Mouse (Mus musculus) forebrain, embryonic 12.5 days (tissue): ENCODE measurements around the gene Gm21976. TPM values are rescaled to one million over a fixed set of nuclear protein-coding genes. Genes with fewer than 3 reads are reported as not detected.
A peak's percentile ranks its signal among the peaks of the same experiment; 100 is the strongest.

ENCODE experiments used
- ATAC-seq: fragments of 200-750 bp; cut with Nextera tagmentation; 2 replicates; pipeline ENCODE4 v1.8.0; 2017; ENCODE audit warnings: moderate TSS enrichment; ENCODE audit not compliant: low FRiP score
- H3K27ac ChIP-seq: fragments of 300-500 bp; sonication (generic); 2 replicates; pipeline ENCODE4 v1.5.1; 2016; ENCODE audit warnings: mild to moderate bottlenecking
- H3K27me3 ChIP-seq: fragments of 300-500 bp; sonication (generic); 2 replicates; pipeline ENCODE4 v1.6.1; 2016; ENCODE audit warnings: mild to moderate bottlenecking
- H3K36me3 ChIP-seq: fragments of 300-500 bp; sonication (generic); replicated peaks from 2 replicates; pipeline ENCODE4 v1.6.1; 2016; ENCODE audit warnings: mild to moderate bottlenecking
- H3K4me1 ChIP-seq: fragments of 300-500 bp; sonication (generic); 2 replicates; pipeline ENCODE4 v1.6.1; 2016
- H3K4me2 ChIP-seq: fragments of 300-500 bp; sonication (generic); 2 replicates; pipeline ENCODE4 v1.6.1; 2016; ENCODE audit warnings: mild to moderate bottlenecking, moderate library complexity
- H3K4me3 ChIP-seq: fragments of 300-500 bp; sonication (generic); replicated peaks from 2 replicates; pipeline ENCODE4 v1.5.1; 2016; ENCODE audit warnings: mild to moderate bottlenecking
- H3K9ac ChIP-seq: fragments of 300-500 bp; sonication (generic); 2 replicates; pipeline ENCODE4 v1.6.1; 2016; ENCODE audit warnings: mild to moderate bottlenecking
- H3K9me3 ChIP-seq: fragments of 300-500 bp; sonication (generic); 2 replicates; pipeline ENCODE4 v1.6.1; 2016
- WGBS: fragments of 180-500 bp; shearing (Covaris S2); methylation state at CpG from one replicate; pipeline ENCODE4 v1.1.7; 2016; 5-methylcytosine and 5-hydroxymethylcytosine counted together
- polyA plus RNA-seq: library from polyadenylated mRNA; unstranded; fragments of >200 nt; fragmentation: Nextera tagmentation; extraction: Ambion mirVana; gene quantifications from 2 replicates; pipeline ENCODE4 v1.2.1, GENCODE M21; 2016

Gene Gm21976
- polyA plus RNA-seq, 1 experiment from 2014 or later: not detected

DNA sequence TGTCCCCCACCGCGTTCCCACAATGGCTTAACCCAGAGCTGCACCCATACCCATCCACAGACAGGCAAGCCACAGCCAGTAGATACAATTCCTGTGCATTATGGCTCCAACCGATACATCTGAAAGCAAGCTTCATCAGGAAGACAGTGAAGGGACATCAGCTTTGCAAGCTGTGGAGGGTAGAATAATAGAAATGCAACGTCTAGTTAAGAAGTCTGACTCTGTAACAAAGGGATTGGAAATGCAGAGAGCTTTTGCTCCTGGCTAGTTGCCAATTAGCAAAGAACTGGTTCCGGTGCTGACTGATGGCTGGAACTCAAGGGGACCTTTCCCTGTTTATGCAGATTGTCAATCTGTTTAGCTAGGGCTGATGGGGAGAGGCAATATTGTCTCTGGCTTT, 26.7 kb downstream of the Gm21976 start:
- no peak overlapping the region for H3K9ac ChIP-seq

DNA sequence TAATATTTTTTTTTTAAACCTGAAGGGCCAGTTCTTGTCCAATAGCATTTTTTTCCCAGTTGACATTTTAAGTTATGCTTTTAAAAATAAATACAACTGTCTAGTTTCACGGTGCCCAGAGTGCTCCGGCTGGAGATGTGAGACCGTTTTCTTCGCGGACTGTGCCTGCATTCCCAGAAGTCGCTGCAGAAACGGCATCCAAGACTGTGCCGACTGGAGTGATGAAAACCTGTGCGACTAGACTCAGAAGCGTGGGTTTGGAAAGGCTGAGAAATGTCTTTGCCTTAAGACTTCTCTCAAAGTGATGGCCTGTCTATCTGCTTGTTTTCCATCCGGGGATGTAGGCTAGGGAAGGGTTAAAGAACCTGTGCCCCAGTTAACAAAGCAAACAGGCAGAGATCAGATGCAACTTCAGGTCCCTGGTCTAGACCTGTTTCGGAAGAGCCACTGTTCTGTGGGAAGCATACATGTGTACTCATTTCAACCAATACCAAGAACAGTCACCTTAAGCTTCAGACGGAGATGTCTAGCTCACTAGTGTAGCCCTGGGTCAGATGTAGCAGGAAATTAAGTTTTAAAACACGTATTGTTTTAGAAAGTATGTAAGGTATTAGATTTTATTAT, 27.3 kb downstream of the Gm21976 start:
- H3K4me2 ChIP-seq: no peak overlapping the region
- peaks cover 40% of the 10 kb centered on the region for H3K36me3 ChIP-seq
- ATAC-seq: no peak
- H3K27ac ChIP-seq: no peak overlapping the region
- no peaks in the 10 kb centered on the region for H3K27me3 ChIP-seq
- H3K9me3 ChIP-seq: no peaks in the 10 kb centered on the region
- WGBS: 66% methylated on average over 14 of the region's 14 CpGs
- H3K4me3 ChIP-seq: no peak overlapping the region
- H3K9ac ChIP-seq: no peak overlapping the region
- H3K4me1 ChIP-seq: peaks cover 9% of the 10 kb centered on the region; the same call in 1 of the 2 replicates

More for the DNA sequence above, 26.7 kb downstream of the Gm21976 start:
- whole genome bisulfite sequencing: 38% methylated on average over 5 of the region's 5 CpGs
- no peaks in the 10 kb centered on the region for H3K27me3 ChIP-seq
- peaks cover 34% of the 10 kb centered on the region for H3K36me3 ChIP-seq
- H3K9me3 ChIP-seq: no peaks in the 10 kb centered on the region
- no peak for ATAC-seq
- H3K27ac ChIP-seq: 0 out of 2 replicates have a peak overlapping the region, but pooled peaks have one; percentile 31
- no peak overlapping the region for H3K4me3 ChIP-seq
- peaks cover 9% of the 10 kb centered on the region; the same call in 1 of the 2 replicates for H3K4me1 ChIP-seq
- H3K4me2 ChIP-seq: no peak overlapping the region

DNA sequence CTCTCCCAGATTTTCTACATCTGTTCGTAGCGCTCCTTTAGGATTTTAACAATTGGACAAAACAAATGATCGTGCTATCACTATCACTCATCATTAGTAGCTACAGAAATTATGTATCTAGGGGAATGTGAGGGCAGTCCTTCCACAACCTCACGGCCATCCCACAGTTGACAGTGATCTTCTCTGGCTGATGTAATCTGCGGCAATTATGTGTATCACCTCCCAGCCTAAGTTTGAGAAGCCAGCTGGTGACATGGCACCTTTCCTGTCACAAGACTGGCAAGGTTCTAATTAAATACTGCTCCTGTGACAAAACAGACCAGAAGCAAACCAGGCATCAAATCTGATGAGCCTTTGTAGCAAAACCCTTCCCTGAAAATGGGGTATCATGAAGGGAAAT, 28.3 kb downstream of the Gm21976 start:
- 85% methylated on average over 5 of the region's 5 CpGs for WGBS
- Histone ChIP-seq H3K27me3 (no peaks in the 10 kb centered on the region), H3K9ac (no peak overlapping the region), H3K9me3 (no peaks in the 10 kb centered on the region), H3K4me3 (no peak overlapping the region), H3K4me2 (no peak overlapping the region), H3K4me1 (peaks cover 9% of the 10 kb centered on the region; the same call in 1 of the 2 replicates), H3K27ac (no peak overlapping the region), H3K36me3 (peaks cover 48% of the 10 kb centered on the region)
- no peak for ATAC-seq

DNA sequence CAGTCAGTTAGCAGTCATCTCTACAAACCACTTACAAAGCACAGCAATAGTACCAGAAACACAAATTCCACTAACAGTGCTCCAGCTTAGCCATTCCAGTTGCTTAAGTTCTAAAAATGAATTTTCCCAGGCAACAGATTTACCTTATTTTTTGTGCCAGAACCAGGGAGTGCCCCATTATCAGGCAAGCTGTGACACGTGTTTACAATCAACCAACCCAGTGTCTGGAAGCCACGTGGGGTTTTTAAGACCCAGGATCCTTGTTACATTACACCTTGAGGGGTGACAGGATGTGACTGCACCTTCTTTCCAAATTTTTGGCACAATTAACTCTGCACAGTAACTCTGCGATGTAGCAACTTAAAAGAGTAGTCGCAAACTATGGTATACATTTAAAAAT, 29.0 kb downstream of the Gm21976 start:
- Histone ChIP-seq H3K27me3 (no peaks in the 10 kb centered on the region), H3K4me3 (no peak overlapping the region), H3K4me1 (peaks cover 9% of the 10 kb centered on the region; the same call in 1 of the 2 replicates), H3K9me3 (no peaks in the 10 kb centered on the region), H3K36me3 (peaks cover 56% of the 10 kb centered on the region), H3K27ac (no peak overlapping the region), H3K9ac (no peak overlapping the region), H3K4me2 (no peak overlapping the region)
- 86% methylated on average over 4 of the region's 4 CpGs for WGBS
- no peak for ATAC-seq

DNA sequence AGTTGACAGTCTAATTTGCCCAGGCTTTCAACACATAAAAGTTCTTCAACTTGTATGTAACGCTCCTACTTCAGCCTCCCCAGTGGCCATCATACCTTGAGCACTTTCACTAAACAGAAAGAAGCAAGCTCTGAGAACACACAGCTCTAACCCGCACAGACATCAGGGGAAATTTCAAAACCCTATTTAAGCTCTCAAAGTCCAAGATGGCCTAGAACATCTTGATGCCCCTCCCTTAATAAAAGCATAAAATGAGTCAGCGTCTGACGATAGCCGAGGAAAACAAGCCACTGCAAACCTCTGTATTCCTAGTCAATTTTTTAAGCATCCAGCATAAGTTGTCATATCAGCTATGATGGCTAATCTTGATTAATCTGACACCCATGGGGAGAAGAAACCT, 31.9 kb downstream of the Gm21976 start:
- no peak overlapping the region for H3K4me3 ChIP-seq
- H3K36me3 ChIP-seq: peaks cover 61% of the 10 kb centered on the region
- WGBS: 96% methylated on average over 5 of the region's 5 CpGs
- H3K9me3 ChIP-seq: no peaks in the 10 kb centered on the region
- H3K27me3 ChIP-seq: no peaks in the 10 kb centered on the region
- ATAC-seq: no peak
- H3K4me2 ChIP-seq: no peak overlapping the region
- H3K9ac ChIP-seq: no peak overlapping the region
- no peak overlapping the region for H3K27ac ChIP-seq
- peaks cover 17% of the 10 kb centered on the region for H3K4me1 ChIP-seq

DNA sequence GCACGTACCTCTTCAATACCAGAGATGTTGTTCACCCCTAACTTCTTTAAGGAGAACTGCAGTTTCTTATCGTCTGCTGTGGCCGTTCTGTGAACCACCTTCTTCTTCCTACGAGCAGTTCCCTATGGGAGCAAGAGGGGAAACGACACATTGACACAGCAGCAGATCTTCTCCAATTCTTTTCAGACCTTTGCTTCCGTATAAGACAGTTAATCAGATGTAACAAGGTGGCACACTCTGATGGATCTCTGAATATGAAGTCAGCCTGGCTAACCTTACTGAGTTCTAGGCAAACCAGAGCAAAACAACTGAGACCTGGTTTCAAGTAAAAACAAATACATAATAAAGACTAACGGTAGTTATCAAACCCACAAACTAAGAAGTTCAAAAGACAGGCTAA, 33.9 kb downstream of the Gm21976 start:
- Histone ChIP-seq H3K4me3 (no peak overlapping the region), H3K4me2 (no peak overlapping the region), H3K36me3 (peaks cover 52% of the 10 kb centered on the region), H3K27me3 (no peaks in the 10 kb centered on the region), H3K9me3 (no peaks in the 10 kb centered on the region), H3K27ac (no peak overlapping the region), H3K4me1 (peaks cover 16% of the 10 kb centered on the region), H3K9ac (no peak overlapping the region)
- 85% methylated on average over 7 of the region's 7 CpGs for WGBS
- ATAC-seq: no peak

DNA sequence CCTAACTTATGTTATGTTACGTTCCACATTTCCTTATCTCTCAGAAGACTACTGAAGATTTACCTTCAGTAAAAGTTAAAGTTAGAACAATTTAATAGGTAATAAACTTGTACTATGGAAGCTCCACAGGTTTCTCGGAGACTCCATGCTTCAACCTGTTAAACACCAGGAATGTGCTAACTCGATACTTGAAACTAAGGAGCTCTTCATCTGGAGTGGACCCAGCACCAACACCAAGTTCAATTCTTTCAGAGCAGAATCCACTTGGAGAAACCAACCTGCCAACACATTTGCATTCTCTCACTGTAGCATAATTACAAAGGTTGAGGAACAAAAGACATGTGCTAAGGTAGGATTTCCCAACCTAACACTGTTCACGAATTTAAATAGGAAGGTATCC, 35.4 kb downstream of the Gm21976 start:
- ATAC-seq: no peak
- H3K9me3 ChIP-seq: no peaks in the 10 kb centered on the region
- peak overlapping the region; percentile 71 for H3K4me2 ChIP-seq
- no peak overlapping the region for H3K27ac ChIP-seq
- peaks cover 40% of the 10 kb centered on the region for H3K36me3 ChIP-seq
- WGBS: 79% methylated on average over 4 of the region's 4 CpGs
- peaks cover 16% of the 10 kb centered on the region for H3K4me1 ChIP-seq
- no peak overlapping the region for H3K9ac ChIP-seq
- peak overlapping the region; percentile 100; the same call in 1 of the 2 replicates for H3K4me3 ChIP-seq
- H3K27me3 ChIP-seq: no peaks in the 10 kb centered on the region

DNA sequence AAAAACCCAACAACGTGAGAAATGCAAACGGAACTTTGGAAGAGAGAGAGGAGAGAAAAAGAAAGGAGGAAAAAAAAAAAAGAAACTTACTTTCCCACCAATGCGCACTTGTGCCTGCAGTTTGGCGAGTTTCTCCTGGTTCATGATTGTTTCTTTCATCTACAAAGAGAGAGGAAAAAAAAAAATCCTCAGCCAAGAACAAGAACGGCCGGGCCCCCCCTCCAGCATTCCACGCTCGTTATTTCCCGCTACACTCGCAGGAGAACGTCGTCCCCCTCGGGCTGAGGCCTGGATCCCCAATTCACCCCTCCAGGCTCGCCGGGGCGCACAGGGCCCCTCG, 36.4 kb downstream of the Gm21976 start:
- Histone ChIP-seq H3K9ac (peak overlapping the region; percentile 99), H3K9me3 (no peaks in the 10 kb centered on the region), H3K4me1 (peaks cover 16% of the 10 kb centered on the region), H3K27me3 (no peaks in the 10 kb centered on the region), H3K36me3 (peaks cover 30% of the 10 kb centered on the region), H3K4me2 (peak overlapping the region; percentile 71), H3K27ac (peak overlapping the region; percentile 93), H3K4me3 (peak overlapping the region; percentile 100)
- WGBS: under 1% methylated on average over 17 of the region's 17 CpGs
- ATAC-seq: no peak

DNA sequence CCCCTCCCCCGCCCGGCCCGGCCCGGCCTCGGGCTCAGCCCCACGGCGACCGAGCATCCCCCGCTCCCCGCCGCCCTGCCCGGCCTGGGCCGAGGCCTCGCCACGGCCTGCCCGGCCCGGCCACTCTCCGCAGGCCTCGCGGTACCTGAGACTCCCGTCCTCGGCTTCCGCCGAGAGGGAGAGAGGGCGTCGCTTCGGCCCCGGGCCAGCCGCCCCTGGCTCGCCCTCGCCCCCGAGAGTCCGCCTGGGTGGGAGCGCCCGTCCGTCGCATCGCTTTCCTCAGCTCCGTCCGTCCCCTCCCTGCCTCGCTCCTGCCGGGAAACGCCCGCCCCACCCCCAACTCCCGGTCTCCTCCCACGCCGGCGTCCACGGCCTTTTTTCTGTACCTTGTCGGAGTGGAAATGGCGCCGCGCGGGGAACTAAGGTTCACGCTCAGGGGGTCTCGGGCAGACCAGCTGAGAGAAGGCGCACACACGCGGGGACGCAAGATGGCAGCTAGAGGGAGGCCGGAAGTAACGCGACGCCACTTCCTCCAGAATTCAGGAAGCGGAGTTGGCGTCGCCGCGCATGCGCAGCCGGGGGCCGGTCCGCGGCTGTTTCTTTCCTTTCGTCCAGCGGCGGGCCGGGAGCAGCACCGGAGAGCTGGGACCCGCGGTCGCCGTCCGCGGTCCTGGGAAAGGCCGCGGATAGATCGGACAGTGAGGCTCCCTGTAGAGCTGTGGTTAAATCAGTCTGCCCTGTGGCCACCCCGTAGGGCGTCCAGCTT, 37.0 kb downstream of the Gm21976 start, which contains the start of gene Btf3:
Btf3 (minus strand) TSS at position 527 of the 766 bp plus-strand sequence.
- under 1% methylated on average over 71 of the region's 90 CpGs for WGBS
- no peaks in the 10 kb centered on the region for H3K27me3 ChIP-seq
- H3K27ac ChIP-seq: peak within 1 kb of the TSS; percentile 93
- peaks cover 16% of the 10 kb centered on the region for H3K4me1 ChIP-seq
- peak within 1 kb of the TSS; percentile 71 for H3K4me2 ChIP-seq
- peak; percentile 93 for ATAC-seq
- no peaks in the 10 kb centered on the region for H3K9me3 ChIP-seq
- H3K36me3 ChIP-seq: peaks cover 25% of the 10 kb centered on the region
- H3K4me3 ChIP-seq: peak within 1 kb of the TSS; percentile 100
- H3K9ac ChIP-seq: peak within 1 kb of the TSS; percentile 99

DNA sequence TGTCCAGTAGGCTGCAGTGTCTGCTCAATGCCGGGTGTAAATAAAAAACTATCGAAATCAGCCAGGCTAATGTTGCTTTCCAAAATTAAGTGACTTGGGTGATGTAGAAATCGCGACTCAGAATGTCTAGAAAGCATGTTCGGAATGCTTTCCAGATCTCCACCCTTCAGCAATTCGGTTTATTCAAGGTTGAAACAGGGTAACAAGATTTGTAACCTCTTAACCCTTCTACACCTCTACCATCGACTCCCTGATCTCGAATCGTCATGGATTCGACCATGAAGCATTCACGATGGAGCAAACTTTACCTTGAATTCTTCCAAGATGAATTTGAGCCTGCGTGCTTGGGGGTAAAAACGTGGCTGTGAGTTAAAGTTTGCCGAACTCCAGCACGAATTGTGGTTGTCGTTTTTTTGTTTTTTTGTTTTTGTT, 37.6 kb downstream of the Gm21976 start:
- 2% methylated on average over 16 of the region's 16 CpGs for WGBS
- no peaks in the 10 kb centered on the region for H3K9me3 ChIP-seq
- peak overlapping the region; percentile 100 for H3K4me3 ChIP-seq
- H3K36me3 ChIP-seq: peaks cover 19% of the 10 kb centered on the region
- H3K4me2 ChIP-seq: peak overlapping the region; percentile 71
- H3K4me1 ChIP-seq: peaks cover 16% of the 10 kb centered on the region
- peak overlapping the region; percentile 99 for H3K9ac ChIP-seq
- peak overlapping the region; percentile 93 for H3K27ac ChIP-seq
- no peaks in the 10 kb centered on the region for H3K27me3 ChIP-seq
- ATAC-seq: peak; percentile 43; the same call in 1 of the 2 replicates

DNA sequence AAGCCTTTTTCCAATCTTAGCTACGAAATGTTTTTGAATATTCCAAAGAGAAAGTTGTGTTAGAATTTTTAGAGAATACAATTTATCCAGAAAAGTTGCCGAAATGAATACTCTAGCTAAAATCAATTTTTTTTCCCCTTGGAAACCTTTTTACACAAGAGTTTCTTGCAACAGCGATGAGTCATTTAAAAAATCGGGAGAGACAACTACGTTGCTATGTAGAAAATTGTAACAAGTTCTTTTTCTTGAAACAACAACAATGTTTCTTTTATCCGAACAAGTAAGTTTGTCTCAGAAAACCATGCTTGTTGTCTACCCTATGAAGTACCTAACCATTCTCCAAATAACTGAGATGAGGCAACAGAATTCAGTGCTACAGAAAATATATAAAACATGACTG, 38.2 kb downstream of the Gm21976 start:
- WGBS: 90% methylated on average over 6 of the region's 6 CpGs
- Histone ChIP-seq H3K36me3 (peaks cover 14% of the 10 kb centered on the region), H3K4me1 (peaks cover 16% of the 10 kb centered on the region), H3K9ac (no peak overlapping the region), H3K4me3 (no peak overlapping the region), H3K4me2 (peak overlapping the region; percentile 71), H3K9me3 (no peaks in the 10 kb centered on the region), H3K27ac (no peak overlapping the region), H3K27me3 (no peaks in the 10 kb centered on the region)
- ATAC-seq: no peak

DNA sequence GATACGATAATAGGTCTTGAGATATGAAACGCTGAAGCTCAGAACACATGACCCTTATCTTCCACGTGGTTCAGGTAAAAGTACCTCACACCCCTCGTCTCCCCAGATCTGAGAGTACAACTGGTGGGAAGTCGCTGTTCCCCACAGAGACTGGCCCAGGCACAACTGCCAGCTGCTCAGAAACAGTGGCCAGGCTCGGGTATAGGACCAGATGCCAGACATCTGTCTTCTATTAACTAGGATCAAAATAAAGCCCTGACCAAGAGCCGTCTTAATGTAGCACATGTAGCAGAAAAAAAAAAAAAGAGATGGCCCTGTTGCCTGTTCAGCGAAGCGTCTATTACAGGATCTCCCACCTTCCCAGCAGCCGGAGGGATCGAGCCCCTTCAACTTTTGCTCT, 45.3 kb downstream of the Gm21976 start:
- Histone ChIP-seq H3K4me1 (no peaks in the 10 kb centered on the region), H3K36me3 (no peaks in the 10 kb centered on the region; the same call in 1 of the 2 replicates), H3K27me3 (no peaks in the 10 kb centered on the region), H3K9ac (no peak overlapping the region), H3K27ac (no peak overlapping the region), H3K9me3 (no peaks in the 10 kb centered on the region), H3K4me2 (no peak overlapping the region), H3K4me3 (no peak overlapping the region)
- WGBS: 82% methylated on average over 11 of the region's 11 CpGs
- ATAC-seq: no peak
